Mouse (Mus musculus): ENCODE results near the gene Uxs1.

- TF ChIP-seq CTCF (IDR thresholded peaks at IDR 0.05; ENCODE audit: low read depth, low read length) (no peak), POLR2AphosphoS5 (IDR thresholded peaks at IDR 0.05; ENCODE audit: insufficient replicate concordance, low read depth, low read length) (no peak), GATA1 (IDR thresholded peaks at IDR 0.05; ENCODE audit: borderline replicate concordance, low read length) (no peak), TAL1 (conservative IDR thresholded peaks at IDR 0.05; ENCODE audit: low read depth, low read length) (no peak), GATA2 (IDR thresholded peaks at IDR 0.05; ENCODE audit: borderline replicate concordance, low read depth, low read length) (no peak)
These were observed 49.6 kb upstream of the Uxs1 start for GRCm38 (mm10) chr1:43877233-43877632.

Data from G1E (cell line).